10 mouse cellular contexts compared by ENCODE assay signal in the genomic region with DNA sequence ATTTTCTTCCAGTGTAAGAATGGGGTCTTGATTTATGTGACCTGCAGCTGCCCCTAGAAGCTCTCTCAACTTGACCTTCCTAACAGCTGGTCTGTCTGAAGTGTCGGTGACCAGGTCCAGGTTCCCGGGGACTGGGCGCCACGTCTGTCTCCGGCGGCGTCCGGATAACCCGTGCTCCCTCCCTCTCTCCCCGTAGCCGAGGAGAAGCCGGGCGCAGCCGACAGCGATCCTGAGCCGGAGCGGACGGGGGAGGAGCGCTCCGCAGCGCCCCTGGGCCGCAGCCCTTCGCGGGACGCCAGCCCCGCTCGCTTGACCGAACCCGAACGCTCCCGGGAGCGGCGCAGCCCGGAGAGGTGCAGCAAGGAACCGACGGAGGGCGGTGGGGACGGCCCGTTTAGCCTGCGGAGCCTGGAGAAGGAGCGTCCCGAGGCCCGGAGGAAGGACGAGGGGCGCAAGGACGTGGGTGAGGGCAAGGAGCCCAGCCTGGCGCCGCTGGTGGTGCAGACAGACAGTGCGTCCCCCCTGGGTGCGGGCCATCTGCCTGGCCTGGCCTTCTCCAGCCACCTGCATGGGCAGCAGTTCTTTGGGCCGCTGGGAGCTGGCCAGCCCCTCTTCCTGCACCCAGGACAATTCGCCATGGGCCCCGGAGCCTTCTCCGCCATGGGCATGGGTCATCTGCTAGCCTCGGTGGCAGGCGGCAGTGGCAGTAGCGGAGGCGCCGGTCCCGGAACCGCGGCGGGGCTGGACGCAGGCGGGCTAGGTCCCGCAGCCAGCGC. TPM values are rescaled to one million over a fixed set of nuclear protein-coding genes. Genes with fewer than 3 reads are reported as not detected.
A peak's percentile ranks its signal among the peaks of the same experiment; 100 is the strongest.
DNase-seq lines count a peak whose midpoint lies in the region; ATAC-seq lines count a peak whose summit lies in the region.
"Had no signal": no experiment of that assay in that cellular context is flagged by ENCODE, and none has a peak within 500 bp of the region (broad histone marks: within the 10 kb centered on the region; RNA-seq: fewer than 3 reads in every experiment).

No protein-coding gene starts in this region.

- peak overlapping the region; percentile 40 for H3K4me3 ChIP-seq in midbrain, embryonic 10.5 days
- H3K4me3 ChIP-seq in midbrain, embryonic 15.5 days: no peak overlapping the region
- H3K4me3 ChIP-seq in forebrain, embryonic 13.5 days: peak overlapping the region; percentile 14; the same call in 1 of the 2 replicates
- peak overlapping the region; percentile 16; the same call in 1 of the 2 replicates for H3K4me3 ChIP-seq in neural tube, embryonic 14.5 days (ENCODE audit: low read depth, low read length)

- DNase-seq in midbrain, embryonic 10.5 days (ENCODE audit: low spot score): peak; percentile 67
- peak; percentile 67 for DNase-seq in kidney, postnatal 10 days
- no peak for DNase-seq in gastrocnemius, postnatal 25 days
- no peak for DNase-seq in urinary bladder, postnatal 36 days (ENCODE audit: low spot score in 2 of 2)
- DNase-seq in right cerebral cortex, adult 2 months (ENCODE audit: low spot score in 2 of 2): no peak

- no peaks in the 10 kb centered on the region for H3K9me3 ChIP-seq in midbrain, embryonic 10.5 days (replicated peaks)
- no peaks in the 10 kb centered on the region for H3K9me3 ChIP-seq in midbrain, embryonic 15.5 days
- H3K9me3 ChIP-seq in forebrain, embryonic 13.5 days (replicated peaks): no peaks in the 10 kb centered on the region
- H3K9me3 ChIP-seq in neural tube, embryonic 14.5 days (ENCODE audit: control insufficient read depth, low read length): no peaks in the 10 kb centered on the region

- no peak overlapping the region for H3K4me2 ChIP-seq in midbrain, embryonic 15.5 days
- peak overlapping the region; percentile 18; the same call in 1 of the 2 replicates for H3K4me2 ChIP-seq in forebrain, embryonic 13.5 days
- peak overlapping the region; percentile 24; the same call in 1 of the 2 replicates for H3K4me2 ChIP-seq in neural tube, embryonic 14.5 days (ENCODE audit: low read depth, low read length)

- no peaks in the 10 kb centered on the region for H3K36me3 ChIP-seq in midbrain, embryonic 10.5 days
- no peaks in the 10 kb centered on the region for H3K36me3 ChIP-seq in midbrain, embryonic 15.5 days (replicated peaks)
- H3K36me3 ChIP-seq in forebrain, embryonic 13.5 days (ENCODE audit: poor library complexity, severe bottlenecking): no peaks in the 10 kb centered on the region
- no peaks in the 10 kb centered on the region for H3K36me3 ChIP-seq in neural tube, embryonic 14.5 days (ENCODE audit: control insufficient read depth, insufficient read depth, low read length)

- no peak overlapping the region for H3K9ac ChIP-seq in midbrain, embryonic 15.5 days
- H3K9ac ChIP-seq in forebrain, embryonic 13.5 days: no peak overlapping the region
- peak overlapping the region; percentile 25; the same call in 1 of the 2 replicates for H3K9ac ChIP-seq in neural tube, embryonic 14.5 days (replicated peaks; ENCODE audit: low read depth, low read length)
- H3K9ac ChIP-seq: liver, embryonic 14.5 days had no signal

- peaks cover 100% of the 10 kb centered on the region for H3K27me3 ChIP-seq in midbrain, embryonic 10.5 days (ENCODE audit: low read depth, poor library complexity, severe bottlenecking)
- H3K27me3 ChIP-seq in midbrain, embryonic 15.5 days (replicated peaks): peaks cover 83% of the 10 kb centered on the region
- H3K27me3 ChIP-seq in forebrain, embryonic 13.5 days: peaks cover 98% of the 10 kb centered on the region
- H3K27me3 ChIP-seq in neural tube, embryonic 14.5 days (ENCODE audit: control insufficient read depth, insufficient read depth, low read length): peaks cover 54% of the 10 kb centered on the region

- no peak overlapping the region; the same call in 1 of the 2 replicates for H3K27ac ChIP-seq in midbrain, embryonic 10.5 days (replicated peaks)
- H3K27ac ChIP-seq in midbrain, embryonic 15.5 days: no peak overlapping the region
- H3K27ac ChIP-seq in forebrain, embryonic 13.5 days: no peak overlapping the region
- no peak overlapping the region for H3K27ac ChIP-seq in neural tube, embryonic 14.5 days (ENCODE audit: low read depth, low read length)
- H3K27ac ChIP-seq: liver, embryonic 14.5 days had no signal

- under 1% methylated on average over 67 of the region's 67 CpGs for WGBS in midbrain, embryonic 10.5 days
- WGBS in midbrain, embryonic 15.5 days: 1% methylated on average over 67 of the region's 67 CpGs
- WGBS in forebrain, embryonic 13.5 days: under 1% methylated on average over 66 of the region's 67 CpGs
- WGBS in neural tube, embryonic 14.5 days: under 1% methylated on average over 64 of the region's 67 CpGs

- ATAC-seq in midbrain, embryonic 15.5 days (replicated peaks): no peak
- no peak for ATAC-seq in forebrain, embryonic 13.5 days
- ATAC-seq in neural tube, embryonic 14.5 days (ENCODE audit: low read depth): no peak

- peaks cover 49% of the 10 kb centered on the region for H3K4me1 ChIP-seq in midbrain, embryonic 10.5 days
- peaks cover 22% of the 10 kb centered on the region for H3K4me1 ChIP-seq in midbrain, embryonic 15.5 days
- peaks cover 36% of the 10 kb centered on the region for H3K4me1 ChIP-seq in forebrain, embryonic 13.5 days
- H3K4me1 ChIP-seq in neural tube, embryonic 14.5 days (ENCODE audit: control insufficient read depth, insufficient read depth, low read length): peaks cover 9% of the 10 kb centered on the region; the same call in 1 of the 2 replicates

RNA-seq across cellular contexts. Expression of gene Tbx2, which starts 5.5 kb away (rescaled TPM):
- polyA plus RNA-seq in midbrain, embryonic 10.5 days (2016; fragmentation: Nextera tagmentation; extraction: Ambion mirVana): 0.27 and 0.43 TPM in 2 replicates
- polyA plus RNA-seq in midbrain, embryonic 15.5 days (2015; fragmentation: Nextera tagmentation; extraction: Ambion mirVana): 1.0 TPM in 2 replicates
- polyA plus RNA-seq in forebrain, embryonic 13.5 days (2015; fragmentation: Nextera tagmentation; extraction: Ambion mirVana): 0.42 and 0.61 TPM in 2 replicates
- polyA plus RNA-seq in neural tube, embryonic 14.5 days (2014; fragmentation: Nextera tagmentation; extraction: Ambion mirVana): 0.37 and 1.2 TPM in 2 replicates
- total RNA-seq in gastrocnemius, postnatal 25 days (2021): 1 to 10 TPM; 2.7 to 3.6 TPM

RNA-seq across cellular contexts. Expression of gene Gm11444, which starts 12.3 kb away (rescaled TPM):
- not detected in 2 replicates for polyA plus RNA-seq in midbrain, embryonic 10.5 days (2016; fragmentation: Nextera tagmentation; extraction: Ambion mirVana)
- not detected in 2 replicates for polyA plus RNA-seq in midbrain, embryonic 15.5 days (2015; fragmentation: Nextera tagmentation; extraction: Ambion mirVana)
- polyA plus RNA-seq in forebrain, embryonic 13.5 days (2015; fragmentation: Nextera tagmentation; extraction: Ambion mirVana): not detected in 2 replicates
- polyA plus RNA-seq in neural tube, embryonic 14.5 days (2014; fragmentation: Nextera tagmentation; extraction: Ambion mirVana): not detected in 2 replicates
- not detected for total RNA-seq in gastrocnemius, postnatal 25 days (2021)
- polyA plus RNA-seq: brain, embryonic 14.5 days; liver, embryonic 14.5 days had no signal

RNA-seq across cellular contexts. Expression of gene Tbx4, which starts 48.4 kb away (rescaled TPM):
- polyA plus RNA-seq in midbrain, embryonic 10.5 days (2016; fragmentation: Nextera tagmentation; extraction: Ambion mirVana): 0.04 and 0.20 TPM in 2 replicates
- 0.34 and 0.46 TPM in 2 replicates for polyA plus RNA-seq in midbrain, embryonic 15.5 days (2015; fragmentation: Nextera tagmentation; extraction: Ambion mirVana)
- 0.06 and 0.26 TPM in 2 replicates for polyA plus RNA-seq in forebrain, embryonic 13.5 days (2015; fragmentation: Nextera tagmentation; extraction: Ambion mirVana)
- polyA plus RNA-seq in neural tube, embryonic 14.5 days (2014; fragmentation: Nextera tagmentation; extraction: Ambion mirVana): 0.20 and 0.28 TPM in 2 replicates
- 1 to 10 TPM; 1.2 to 1.4 TPM for total RNA-seq in gastrocnemius, postnatal 25 days (2021)

Comparison
In these comparisons a context has a peak if more than half of its experiments do, and no peak if none do; other contexts are left out.
1. DNase-seq: peak in midbrain, embryonic 10.5 days (single experiment) and kidney, postnatal 10 days (single experiment); none in gastrocnemius, postnatal 25 days (single experiment), urinary bladder, postnatal 36 days (0 of 2) and right cerebral cortex, adult 2 months (0 of 2).